Mouse (Mus musculus) limb, embryonic 14.5 days (tissue): ENCODE results near the gene Ppp1r13b. TPM values are rescaled to one million over a fixed set of nuclear protein-coding genes. Genes with fewer than 3 reads are reported as not detected.

ENCODE experiments used
- ATAC-seq: fragments of 200-750 bp; cut with Nextera tagmentation; 2 replicates; pipeline ENCODE4 v1.8.0; 2017; ENCODE audit warnings: low read depth, moderate number of reproducible peaks, moderate TSS enrichment; ENCODE audit not compliant: low FRiP score
- DNase-seq: peaks from one replicate; pipeline ENCODE4 v3.0.0-alpha.2; 2015; ENCODE audit warnings: low spot score
- H3K27ac ChIP-seq: fragments of 300-500 bp; sonication (generic); replicated peaks from 2 replicates; pipeline ENCODE4 v1.5.1; 2014; ENCODE audit warnings: low read depth, mild to moderate bottlenecking, low read length, moderate library complexity, mixed read lengths
- H3K27me3 ChIP-seq: fragments of 300-500 bp; sonication (generic); 2 replicates; pipeline ENCODE4 v1.6.1; 2014; ENCODE audit warnings: low read length, mixed read lengths; ENCODE audit not compliant: control insufficient read depth, insufficient read depth
- H3K36me3 ChIP-seq: fragments of 300-500 bp; sonication (generic); 2 replicates; pipeline ENCODE4 v1.6.1; 2014; ENCODE audit warnings: mild to moderate bottlenecking, low read length, moderate library complexity, mixed read lengths; ENCODE audit not compliant: control insufficient read depth, insufficient read depth
- H3K4me1 ChIP-seq: fragments of 300-500 bp; sonication (generic); 2 replicates; pipeline ENCODE4 v1.6.1; 2014; ENCODE audit warnings: antibody characterized with exemption, low read length, mixed read lengths; ENCODE audit not compliant: control insufficient read depth, insufficient read depth
- H3K4me2 ChIP-seq: fragments of 300-500 bp; sonication (generic); replicated peaks from 2 replicates; pipeline ENCODE4 v1.6.1; 2014; ENCODE audit warnings: low read depth, mild to moderate bottlenecking, low read length, moderate library complexity; ENCODE audit not compliant: severe bottlenecking
- H3K4me3 ChIP-seq: fragments of 300-500 bp; sonication (generic); replicated peaks from 2 replicates; pipeline ENCODE4 v1.5.1; 2014; ENCODE audit warnings: low read length
- H3K9ac ChIP-seq: fragments of 300-500 bp; sonication (generic); 2 replicates; pipeline ENCODE4 v1.6.1; 2014; ENCODE audit warnings: mild to moderate bottlenecking, low read depth, low read length, moderate library complexity; ENCODE audit not compliant: severe bottlenecking
- H3K9me3 ChIP-seq: fragments of 300-500 bp; sonication (generic); 2 replicates; pipeline ENCODE4 v1.6.1; 2016; ENCODE audit warnings: low read length; ENCODE audit not compliant: control insufficient read depth
- POLR2A ChIP-seq: fragments of 200-500 bp; IDR thresholded peaks from 2 replicates; pipeline ENCODE4 v1.8.0; 2012; ENCODE audit warnings: inconsistent platforms, mild to moderate bottlenecking, moderate library complexity, borderline replicate concordance; ENCODE audit not compliant: insufficient read depth, insufficient read length; ENCODE audit errors: extremely low read depth
- WGBS: fragments of 180-500 bp; shearing (Covaris S2); extraction: QIAGEN DNeasy Blood & Tissue Kit; methylation state at CpG from one replicate; pipeline ENCODE4 v1.1.7; 2014; 5-methylcytosine and 5-hydroxymethylcytosine counted together
- polyA plus RNA-seq, 2 experiments: library from polyadenylated mRNA; depleted of rRNA in 1 of 2; stranded (reverse) in 1 of 2; unstranded in 1 of 2; fragments of >200 nt; fragmentation: Nextera tagmentation in 1 of 2; extraction: Ambion mirVana in 1 of 2; gene quantifications; 2 replicates each; pipeline versions ENCODE4 v1.2.1 to v1.2.3; 2012 to 2014

Gene Ppp1r13b
- polyA plus RNA-seq, 2 experiments, result 16.8 to 17.3 TPM

GRCm38 (mm10) chr12:111936706-111937550 lies 29.0 kb upstream of the Ppp1r13b start:
- Histone ChIP-seq H3K9me3 (no peaks in the 10 kb centered on the region), H3K4me2 (peak overlapping the region; percentile 18; the same call in 1 of the 2 replicates), H3K4me3 (no peak overlapping the region), H3K27ac (peak overlapping the region; percentile 88), H3K9ac (no peak overlapping the region), H3K36me3 (no peaks in the 10 kb centered on the region), H3K4me1 (peaks cover 55% of the 10 kb centered on the region), H3K27me3 (no peaks in the 10 kb centered on the region)
- peak; percentile 54 for DNase-seq
- no peak for TF ChIP-seq POLR2A
- 43% methylated on average over 24 of the region's 24 CpGs for WGBS
- no peak for ATAC-seq

- Histone ChIP-seq H3K4me1 (peaks cover 44% of the 10 kb centered on the region), H3K27ac (no peak overlapping the region), H3K27me3 (no peaks in the 10 kb centered on the region), H3K9ac (no peak overlapping the region), H3K36me3 (no peaks in the 10 kb centered on the region), H3K4me3 (no peak overlapping the region), H3K4me2 (no peak overlapping the region), H3K9me3 (no peaks in the 10 kb centered on the region)
- DNase-seq (no peak), ATAC-seq (no peak)
- no peak for TF ChIP-seq POLR2A
- WGBS, result 76% methylated on average over 2 of the region's 2 CpGs
Observed at GRCm38 (mm10) chr12:111933971-111934370, 26.1 kb upstream of the Ppp1r13b start.

DNA sequence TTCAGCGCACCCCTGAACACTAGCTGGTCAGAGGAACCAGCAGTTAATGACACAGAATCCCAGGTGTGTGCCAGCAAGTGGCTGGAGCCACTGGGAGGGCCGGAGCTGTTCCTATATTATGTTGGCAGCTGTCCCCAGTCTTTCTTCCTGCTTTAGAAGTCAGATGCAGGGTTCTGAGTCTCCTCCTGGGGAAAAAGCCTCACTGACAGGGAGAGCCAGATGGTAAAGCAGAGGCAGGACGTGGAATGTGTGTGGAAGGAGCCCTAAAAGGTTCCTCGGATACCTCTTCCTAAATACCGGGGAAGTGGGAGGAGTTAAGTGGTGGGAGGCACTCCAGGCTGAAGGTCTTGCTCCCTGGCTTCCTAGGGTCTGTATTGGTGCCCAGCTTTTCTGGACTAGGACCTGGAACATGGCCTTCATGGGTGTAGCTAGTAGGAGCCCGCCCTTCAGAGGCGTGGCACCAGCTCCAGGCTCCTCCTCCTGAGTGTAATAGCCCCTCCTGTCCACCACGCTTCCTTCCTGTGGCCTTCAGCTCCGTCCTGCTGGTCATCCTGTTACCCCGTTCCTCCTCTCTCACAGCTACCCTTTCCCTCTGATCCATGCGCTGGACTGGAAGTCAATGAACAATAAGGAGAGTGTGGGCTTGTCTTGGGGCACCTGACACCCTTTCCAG lies 25.3 kb upstream of the Ppp1r13b start:
- no peak overlapping the region for H3K4me3 ChIP-seq
- DNase-seq (peak; percentile 18), ATAC-seq (no peak)
- H3K4me1 ChIP-seq, result peaks cover 36% of the 10 kb centered on the region
- no peak overlapping the region for H3K27ac ChIP-seq
- H3K36me3 ChIP-seq, result no peaks in the 10 kb centered on the region
- H3K4me2 ChIP-seq, result no peak overlapping the region
- no peaks in the 10 kb centered on the region for H3K9me3 ChIP-seq
- H3K9ac ChIP-seq, result no peak overlapping the region
- H3K27me3 ChIP-seq, result no peaks in the 10 kb centered on the region
- WGBS, result 55% methylated on average over 9 of the region's 11 CpGs
- no peak for TF ChIP-seq POLR2A

DNA sequence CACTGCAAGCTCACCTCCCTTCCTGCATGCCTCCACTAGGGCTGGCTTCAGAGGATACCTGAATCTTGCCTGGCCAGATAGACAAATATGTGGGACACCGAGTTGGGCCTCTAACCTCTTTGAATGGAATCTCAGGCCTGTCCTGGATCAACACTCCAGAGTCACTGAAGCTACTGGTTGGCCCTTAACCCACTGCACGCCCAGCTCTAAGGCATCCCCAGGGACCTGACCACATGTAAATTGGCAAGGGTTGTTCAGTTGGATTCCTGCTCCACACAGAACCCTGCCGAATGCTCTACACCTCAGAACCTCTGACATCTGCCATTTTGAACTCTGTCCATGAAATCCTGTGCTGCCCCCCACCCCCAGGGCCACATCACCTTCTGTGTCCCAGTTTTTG lies 24.6 kb upstream of the Ppp1r13b start:
- H3K4me1 ChIP-seq, result peaks cover 30% of the 10 kb centered on the region
- H3K27ac ChIP-seq, result no peak overlapping the region
- ATAC-seq (no peak), DNase-seq (no peak)
- TF ChIP-seq POLR2A, result no peak
- H3K4me3 ChIP-seq, result no peak overlapping the region
- WGBS, result 58% methylated on average over 3 of the region's 3 CpGs
- H3K27me3 ChIP-seq, result no peaks in the 10 kb centered on the region
- H3K9ac ChIP-seq, result no peak overlapping the region
- no peak overlapping the region for H3K4me2 ChIP-seq
- H3K9me3 ChIP-seq, result no peaks in the 10 kb centered on the region
- H3K36me3 ChIP-seq, result no peaks in the 10 kb centered on the region

DNA sequence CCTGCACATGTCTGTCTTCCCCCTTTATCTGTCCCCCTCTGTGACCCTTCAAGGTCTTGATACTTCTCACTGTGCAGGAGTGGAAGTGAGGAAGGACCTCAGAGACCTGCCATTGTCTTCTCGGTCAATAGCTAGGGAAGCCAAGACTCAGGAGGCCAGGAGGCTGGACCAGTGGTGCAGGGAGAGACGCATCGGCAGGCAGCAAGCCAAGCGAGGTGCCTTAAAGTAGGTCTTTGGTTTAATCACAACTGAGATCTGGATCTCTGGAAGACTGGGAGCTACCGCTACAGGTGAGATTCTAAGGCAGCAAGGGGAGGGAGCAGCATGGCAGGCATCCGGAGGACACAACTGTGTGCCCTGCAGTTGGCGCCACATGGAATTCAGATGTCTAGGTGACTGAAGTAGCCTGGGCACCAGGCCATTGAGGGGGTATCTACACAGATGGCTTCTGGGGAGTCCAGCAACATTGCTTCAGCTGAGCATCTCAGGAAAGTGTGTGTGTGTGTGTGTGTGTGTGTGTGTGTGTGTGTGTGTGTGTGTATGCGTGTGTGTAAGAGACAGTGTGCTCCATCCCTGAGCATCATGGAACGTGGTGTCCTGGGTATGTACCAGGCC lies 23.6 kb upstream of the Ppp1r13b start:
- WGBS, result 95% methylated on average over 9 of the region's 9 CpGs
- Histone ChIP-seq H3K27ac (no peak overlapping the region), H3K4me2 (no peak overlapping the region), H3K4me3 (no peak overlapping the region), H3K27me3 (no peaks in the 10 kb centered on the region), H3K9me3 (no peaks in the 10 kb centered on the region), H3K9ac (no peak overlapping the region), H3K4me1 (peaks cover 26% of the 10 kb centered on the region), H3K36me3 (no peaks in the 10 kb centered on the region)
- DNase-seq (no peak), ATAC-seq (no peak)
- TF ChIP-seq POLR2A, result no peak
